Mouse (Mus musculus): ENCODE measurements around the gene Dnlz.
A peak's percentile ranks its signal among the peaks of the same experiment; 100 is the strongest.

Gene Dnlz

GRCm38 (mm10) chr2:26320245-26321185, 31.4 kb downstream of the Dnlz start:
- DNase-seq (ENCODE audit: low spot score in 2 of 2): no peak

DNA sequence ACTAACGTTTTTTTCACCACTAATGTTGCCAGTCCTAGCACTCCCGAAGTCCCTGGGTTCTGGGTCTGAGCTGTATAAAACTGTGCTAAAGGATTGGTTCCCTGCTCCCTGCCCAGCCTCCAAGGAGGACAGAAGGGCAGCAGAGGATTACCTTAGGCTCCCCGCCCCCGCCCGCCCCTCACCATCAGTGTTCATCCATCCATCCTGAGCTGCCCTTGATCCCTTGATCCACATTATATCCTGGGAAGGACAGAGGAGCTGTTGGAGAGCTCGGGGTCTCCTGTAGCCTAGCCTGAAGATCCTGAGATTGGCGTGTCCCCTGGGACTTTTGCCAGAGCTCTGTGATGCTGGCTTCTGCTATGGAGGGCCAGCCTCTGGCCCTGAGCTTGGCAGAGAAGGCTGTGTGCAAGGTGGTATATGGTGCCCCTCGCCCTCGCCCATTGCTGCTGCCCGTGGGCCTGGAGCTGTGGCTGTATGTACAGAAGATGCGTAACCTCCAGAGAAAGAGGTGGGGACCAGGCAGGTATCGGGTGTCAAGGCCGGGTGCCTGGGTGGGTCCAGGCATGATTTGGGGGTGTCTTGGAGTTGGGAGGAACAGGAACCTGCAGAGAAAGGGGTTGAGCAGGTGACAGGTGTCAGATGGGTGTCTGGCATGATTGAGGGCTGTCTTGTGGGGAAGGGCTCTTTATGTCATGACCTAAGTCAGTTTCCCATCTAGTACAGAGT, 32.2 kb downstream of the Dnlz start:
- DNase-seq (ENCODE audit: low spot score in 2 of 2): no peak

DNA sequence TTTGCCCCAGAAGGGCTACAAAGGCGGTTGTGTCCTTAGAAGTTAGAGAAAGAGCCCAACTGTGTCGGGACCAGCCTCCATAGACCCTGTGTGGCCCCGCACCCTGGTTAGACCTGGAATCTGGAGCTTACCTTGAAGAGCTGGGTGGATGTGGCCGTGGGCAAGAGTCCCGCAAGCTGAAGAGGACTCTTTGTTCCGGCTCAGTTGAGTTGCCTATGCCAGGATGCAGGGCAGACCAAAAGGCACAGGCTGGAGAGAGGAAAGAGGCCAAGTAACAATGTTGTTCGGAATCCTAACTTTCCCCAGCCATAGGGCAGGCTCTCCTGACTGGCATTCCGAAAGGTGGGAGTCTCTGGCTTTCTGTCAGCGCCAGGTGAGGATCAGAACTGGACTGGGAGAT, 32.8 kb downstream of the Dnlz start:
- no peak for DNase-seq (ENCODE audit: low spot score in 2 of 2)

GRCm38 (mm10) chr2:26317991-26318672, 33.8 kb downstream of the Dnlz start:
- no peak for DNase-seq (ENCODE audit: low spot score in 2 of 2)

DNA sequence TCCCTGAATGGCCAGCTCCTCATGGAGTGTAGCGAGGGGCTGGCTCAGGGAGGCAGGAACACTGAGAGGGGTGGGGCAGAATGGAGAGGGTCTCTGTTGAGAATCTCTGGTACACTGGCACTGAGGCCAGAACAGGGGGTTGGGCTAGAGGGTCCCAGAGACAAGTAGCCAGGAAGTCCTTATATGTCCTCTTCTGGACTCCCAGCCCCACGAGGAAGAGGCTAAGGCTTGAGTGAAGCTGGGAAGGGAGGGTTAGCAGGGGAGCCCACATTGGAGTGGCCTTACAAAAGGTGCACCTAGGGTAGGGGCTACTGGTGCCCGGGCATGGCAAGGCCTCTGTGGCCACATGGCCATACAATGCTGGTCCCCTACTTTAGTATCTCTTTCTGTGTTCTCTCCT, 34.5 kb downstream of the Dnlz start:
- DNase-seq (ENCODE audit: low spot score in 2 of 2): no peak

DNA sequence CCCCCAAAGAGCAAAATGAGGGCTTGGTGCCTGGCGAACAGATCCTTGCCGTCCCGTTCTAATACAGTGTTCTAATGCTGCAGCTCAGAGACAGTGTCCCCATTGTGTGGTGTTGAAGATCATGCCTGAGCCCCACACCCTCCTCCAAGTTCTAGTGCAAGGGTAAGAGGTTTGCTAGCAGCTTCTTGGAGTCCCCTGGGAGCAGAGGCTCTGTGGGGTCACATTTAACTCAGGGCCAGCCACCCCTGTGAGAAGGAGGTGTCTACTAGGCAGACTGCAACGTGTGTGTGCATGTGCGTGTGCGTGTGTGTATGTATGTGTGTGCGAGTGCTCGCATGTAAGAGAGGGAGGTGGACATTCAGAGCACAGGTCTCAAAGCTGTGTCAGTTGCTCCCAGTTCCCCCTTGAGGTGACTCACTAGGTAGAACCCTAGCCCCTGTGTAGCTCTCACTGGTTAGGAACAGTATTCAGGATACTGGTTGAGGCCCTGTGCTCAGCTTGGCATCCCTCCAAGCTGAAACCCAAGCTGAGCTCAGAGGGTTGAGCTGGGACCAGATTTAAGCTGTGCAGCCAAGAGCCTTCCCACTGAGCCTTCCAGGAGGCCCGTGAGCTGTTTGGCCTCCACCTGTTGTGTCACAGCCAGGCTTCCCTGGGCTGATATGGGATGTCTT, 35.2 kb downstream of the Dnlz start:
- no peak for DNase-seq (ENCODE audit: low spot score in 2 of 2)

GRCm38 (mm10) chr2:26315925-26316311, 36.0 kb downstream of the Dnlz start:
- DNase-seq (ENCODE audit: low spot score in 2 of 2): no peak

DNA sequence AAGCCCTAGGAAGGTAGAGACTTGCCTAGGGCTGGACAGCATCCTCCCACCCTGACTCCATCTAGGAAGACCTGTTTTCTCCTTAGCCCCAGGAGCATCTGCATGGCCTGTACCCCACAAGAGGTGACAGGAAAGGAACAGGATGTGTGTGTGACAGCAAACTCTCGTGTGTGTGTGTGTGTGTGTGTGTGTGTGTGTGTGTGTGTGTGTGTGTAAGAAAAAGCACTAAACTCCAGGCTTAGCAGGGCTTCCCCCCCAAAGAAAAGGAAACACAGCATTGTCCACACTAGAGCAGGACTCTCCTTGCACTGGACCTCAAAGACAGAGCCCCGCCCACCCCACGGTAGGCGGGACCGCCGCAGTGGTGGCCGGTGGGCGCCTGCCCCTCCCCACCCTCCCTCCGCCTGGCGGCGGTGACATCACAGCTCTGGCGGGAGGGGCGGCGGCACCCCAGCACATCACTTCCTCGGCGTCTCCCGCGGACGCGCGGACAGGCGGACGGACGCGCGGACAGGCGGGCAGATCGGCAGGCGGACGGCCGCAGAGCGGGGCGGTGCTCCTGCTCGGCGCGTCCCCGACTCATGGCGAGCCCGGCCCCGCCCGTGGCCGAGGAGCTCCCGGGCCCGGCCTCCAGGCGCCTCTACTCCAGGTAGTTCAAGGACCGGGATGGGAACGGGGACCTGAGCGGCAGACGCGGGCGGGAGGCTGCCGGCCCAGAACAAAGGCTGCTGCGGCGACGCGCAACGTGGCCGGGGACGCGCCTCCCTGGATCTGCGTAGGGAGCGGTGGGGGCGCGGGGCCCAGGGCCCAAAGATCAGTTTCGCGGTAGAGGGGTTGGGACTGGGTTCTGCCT, 36.6 kb downstream of the Dnlz start, which contains the start of gene Gpsm1:
TSS of gene Gpsm1 (plus strand) at position 444 of the 853 bp plus-strand sequence.
- DNase-seq (ENCODE audit: low spot score in 2 of 2): peak; percentile 73 to 74

DNA sequence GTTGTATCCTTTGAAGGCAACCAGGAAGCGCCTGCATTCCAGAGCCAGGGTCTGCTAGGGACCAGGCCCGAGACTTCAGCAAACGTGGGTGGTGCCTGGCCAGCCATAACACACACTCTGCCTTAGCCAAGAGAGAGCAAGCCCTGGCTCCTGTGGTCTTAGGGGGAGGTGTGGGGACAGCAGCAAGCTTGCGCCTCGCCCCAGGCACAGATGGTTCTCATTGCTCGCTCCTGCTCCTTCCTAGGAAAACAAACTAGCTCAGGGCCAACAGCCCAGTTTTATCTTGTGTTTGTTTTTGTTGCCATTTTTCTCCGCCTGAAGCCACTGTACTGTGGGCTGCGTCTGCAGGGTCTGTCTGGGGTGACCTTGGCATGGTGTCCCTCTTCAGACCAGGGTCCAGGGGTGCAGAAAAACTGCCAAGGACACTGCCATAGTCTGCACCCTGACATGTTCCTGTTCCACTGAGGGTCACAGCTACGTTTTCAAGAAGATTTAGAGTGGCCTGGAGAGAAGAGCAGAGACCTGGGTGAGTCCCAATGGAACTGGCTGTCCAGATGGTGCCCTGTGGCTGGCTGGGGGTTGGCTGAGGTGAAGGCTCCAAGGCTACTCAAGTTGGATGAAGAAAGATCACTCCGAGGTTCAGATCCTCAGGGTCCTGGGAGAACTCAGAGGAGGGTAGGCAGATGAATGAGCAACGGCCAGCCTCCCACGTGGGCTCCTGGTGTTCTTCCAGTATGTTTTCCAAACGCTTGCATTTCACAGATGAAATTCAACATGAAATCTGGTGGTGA, 37.4 kb downstream of the Dnlz start:
- DNase-seq (ENCODE audit: low spot score in 2 of 2): no peak

DNA sequence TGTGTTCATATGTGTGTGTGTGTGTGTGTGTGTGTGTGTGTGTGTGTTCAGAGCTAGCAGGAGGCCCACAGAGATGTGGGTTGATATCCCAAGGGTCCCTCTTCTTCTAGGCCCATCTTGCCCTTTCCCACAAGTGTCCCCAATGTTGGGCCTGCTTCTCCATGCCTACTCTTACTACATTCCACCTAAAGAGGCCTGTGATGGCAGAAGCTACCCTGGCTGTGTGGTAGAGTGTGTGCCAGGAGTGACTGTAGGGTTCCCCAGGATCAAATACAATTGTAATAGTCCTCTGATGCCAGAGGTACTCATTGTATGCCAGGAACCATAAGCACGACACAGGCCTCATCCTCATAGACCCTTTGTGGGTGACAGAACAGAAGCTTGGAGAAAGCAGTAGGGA, 38.5 kb downstream of the Dnlz start:
- no peak for DNase-seq (ENCODE audit: low spot score in 2 of 2)

- no peak for DNase-seq (ENCODE audit: low spot score in 2 of 2)
Measured at GRCm38 (mm10) chr2:26312812-26313211, 39.1 kb downstream of the Dnlz start.

- DNase-seq (ENCODE audit: low spot score in 2 of 2): no peak
Measured at GRCm38 (mm10) chr2:26311936-26312335, 40.0 kb downstream of the Dnlz start.

DNA sequence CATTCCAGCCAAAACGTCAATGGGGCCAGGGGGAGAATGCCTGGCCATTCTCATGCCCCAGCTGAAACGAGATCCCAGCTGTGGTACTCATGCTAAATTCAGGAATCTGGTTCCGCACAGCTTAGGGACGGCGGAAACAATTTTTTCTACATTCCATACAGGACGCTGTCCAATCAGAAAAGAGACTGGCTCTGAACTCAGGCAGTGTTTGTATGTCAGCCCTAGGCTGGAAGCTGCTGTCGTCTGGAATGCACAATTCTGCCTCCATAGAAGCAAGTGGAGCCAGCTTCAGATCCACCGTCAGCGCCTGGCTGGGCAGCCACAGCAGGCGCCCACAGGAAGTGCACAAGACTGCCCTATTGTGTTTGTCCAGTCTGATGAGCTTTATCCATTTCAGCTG, 42.2 kb downstream of the Dnlz start:
- DNase-seq (ENCODE audit: low spot score in 2 of 2): no peak

DNA sequence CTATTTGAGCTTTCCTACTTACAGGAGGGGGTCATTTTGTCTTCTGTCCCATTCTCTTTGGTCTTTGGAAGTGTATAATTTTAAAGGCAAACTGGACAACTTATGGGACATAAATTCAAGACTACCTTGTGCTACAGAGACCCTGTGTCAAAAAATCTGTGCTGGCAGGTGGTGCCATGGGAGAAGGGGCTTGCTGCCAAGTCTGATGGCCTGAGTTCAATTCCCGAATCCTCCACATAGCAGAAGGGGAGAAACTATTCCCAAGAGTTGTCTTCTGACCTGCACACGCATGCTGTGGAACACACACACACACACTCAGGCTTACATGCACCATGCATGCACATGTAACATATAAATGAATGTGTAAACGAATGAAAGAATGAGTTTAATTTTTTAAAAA, 45.2 kb downstream of the Dnlz start:
- DNase-seq (ENCODE audit: low spot score in 2 of 2): no peak

DNA sequence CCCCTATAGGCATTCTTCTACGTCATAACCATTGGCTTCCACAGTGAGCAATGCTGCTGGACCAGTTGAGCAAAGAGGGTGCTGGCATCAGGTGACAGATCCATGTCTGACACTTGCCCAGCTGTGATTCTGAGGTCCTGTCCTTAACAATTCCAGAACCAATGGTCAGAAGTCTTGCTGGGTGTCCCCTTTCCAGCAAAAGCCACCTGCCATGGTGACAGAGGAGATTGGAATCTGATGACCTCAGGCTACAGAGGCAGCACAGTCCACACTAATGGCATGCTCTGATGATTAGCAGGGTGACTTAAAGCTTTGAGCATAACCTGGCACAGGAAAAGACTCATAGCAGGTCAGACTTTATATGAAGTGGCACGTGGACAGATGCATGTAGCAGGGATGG, 46.4 kb downstream of the Dnlz start:
- no peak for DNase-seq (ENCODE audit: low spot score in 2 of 2)

- DNase-seq (ENCODE audit: low spot score in 2 of 2): no peak
Measured at GRCm38 (mm10) chr2:26304711-26305110, 47.2 kb downstream of the Dnlz start.

GRCm38 (mm10) chr2:26302005-26302503, 49.9 kb downstream of the Dnlz start:
- no peak for DNase-seq (ENCODE audit: low spot score in 2 of 2)

GRCm38 (mm10) chr2:26300808-26301174, 51.1 kb downstream of the Dnlz start:
- peak; percentile 77 to 81 for DNase-seq (ENCODE audit: low spot score in 2 of 2)

- DNase-seq (ENCODE audit: low spot score in 2 of 2): no peak
Measured at GRCm38 (mm10) chr2:26300161-26300807, 51.6 kb downstream of the Dnlz start.
